ENCODE assay signal across 9 mouse cellular contexts in the genomic region with DNA sequence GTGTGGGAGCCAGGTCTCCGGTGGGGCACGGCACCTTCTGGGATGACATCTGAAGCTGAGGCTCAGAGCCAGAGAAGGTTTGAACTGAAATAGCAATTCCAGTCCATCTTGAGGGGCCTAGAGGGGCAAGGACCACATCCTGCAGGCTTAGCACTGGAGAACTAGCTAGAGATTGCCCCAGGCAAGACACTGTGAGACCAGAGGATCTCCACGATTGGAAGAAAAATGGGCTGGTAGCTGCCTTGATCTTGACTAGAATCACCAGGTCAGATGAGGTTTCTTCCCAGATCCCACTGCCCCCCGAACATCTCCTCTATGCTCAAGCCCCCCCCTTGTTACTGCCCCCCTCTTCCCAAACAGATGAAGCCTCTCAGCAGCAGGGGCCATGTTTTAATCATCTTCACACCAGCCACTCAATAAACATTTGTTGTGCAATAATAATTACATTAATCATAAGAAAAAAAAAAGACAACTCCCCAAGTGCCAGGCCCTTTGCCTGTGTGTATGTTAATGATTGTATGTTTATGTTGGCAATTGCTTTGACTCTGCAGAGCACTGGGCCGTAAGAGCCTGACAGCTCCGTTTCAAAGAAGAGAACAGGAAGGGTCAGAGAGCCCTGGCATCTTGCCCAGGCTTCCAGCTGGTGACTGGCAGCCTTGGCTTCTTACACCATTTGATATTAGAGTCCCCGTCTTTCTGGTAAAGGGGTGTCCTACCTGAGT.
A peak's percentile ranks its signal among the peaks of the same experiment; 100 is the strongest.
DNase-seq lines count a peak whose midpoint lies in the region; TF ChIP-seq lines count a peak whose summit lies in the region.
"Had no signal": no experiment of that assay in that cellular context is flagged by ENCODE, and none has a peak within 500 bp of the region (broad histone marks: within the 10 kb centered on the region; RNA-seq: fewer than 3 reads in every experiment).

No protein-coding gene starts in this region.

- H3K36me3 ChIP-seq in limb, embryonic 10.5 days: no peaks in the 10 kb centered on the region
- H3K36me3 ChIP-seq: stomach, embryonic 15.5 days had no signal

- no peaks in the 10 kb centered on the region for H3K27me3 ChIP-seq in limb, embryonic 10.5 days (ENCODE audit: low read depth, poor library complexity, severe bottlenecking)
- H3K27me3 ChIP-seq: stomach, embryonic 15.5 days had no signal

- peak; percentile 57 for DNase-seq in gastrocnemius, adult 2 months
- no peak for DNase-seq in gastrocnemius, postnatal 25 days
- peak; percentile 72 for DNase-seq in MN1 (ENCODE audit: low spot score)
- DNase-seq in heart, postnatal 14 days: peak; percentile 48 to 51
- no peak for DNase-seq in limb, embryonic 10.5 days (ENCODE audit: low spot score)
- no peak for DNase-seq in frontal cortex, postnatal 10 days (ENCODE audit: low spot score in 2 of 2)
- DNase-seq in B cell, adult 2 months: no peak
- DNase-seq in layer of hippocampus, adult 11-12 months (ENCODE audit: low spot score): no peak

- peaks cover 37% of the 10 kb centered on the region for H3K4me1 ChIP-seq in limb, embryonic 10.5 days

- WGBS in limb, embryonic 10.5 days: 69% methylated on average over 7 of the region's 7 CpGs

- no peaks in the 10 kb centered on the region for H3K9me3 ChIP-seq in limb, embryonic 10.5 days (replicated peaks)
- H3K9me3 ChIP-seq: stomach, embryonic 15.5 days had no signal

- no peak overlapping the region for H3K4me3 ChIP-seq in gastrocnemius, adult 2 months
- H3K4me3 ChIP-seq in limb, embryonic 10.5 days: no peak overlapping the region
- H3K4me3 ChIP-seq: stomach, embryonic 15.5 days had no signal

- TF ChIP-seq CTCF in gastrocnemius, adult 2 months (IDR thresholded peaks at IDR 0.05): no peak

- intact Hi-C loops in gastrocnemius, adult 2 months (cut with DNase I): no loop called here
- intact Hi-C loops in heart, postnatal 14 days (cut with DNase I): no loop called here

- H3K27ac ChIP-seq in gastrocnemius, adult 2 months: no peak overlapping the region
- H3K27ac ChIP-seq in limb, embryonic 10.5 days: peak overlapping the region; percentile 36; the same call in 1 of the 2 replicates
- H3K27ac ChIP-seq: stomach, embryonic 15.5 days had no signal

Comparison
In these comparisons a context has a peak if more than half of its experiments do, and no peak if none do; other contexts are left out.
1. DNase-seq: peak in gastrocnemius, adult 2 months (single experiment), MN1 (single experiment) and heart, postnatal 14 days (2 of 2); none in gastrocnemius, postnatal 25 days (single experiment), limb, embryonic 10.5 days (single experiment), frontal cortex, postnatal 10 days (0 of 2), B cell, adult 2 months (0 of 2) and layer of hippocampus, adult 11-12 months (single experiment).